Mouse (Mus musculus): ENCODE measurements around the gene Eva1c.

Eva1c gene

GRCm38 (mm10) chr16:90865652-90866051, 39.1 kb downstream of the Eva1c start:
- DNase-seq (ENCODE audit: low read depth, low spot score): no peak

GRCm38 (mm10) chr16:90868129-90868528, 41.6 kb downstream of the Eva1c start:
- no peak for DNase-seq (ENCODE audit: low read depth, low spot score)

DNA sequence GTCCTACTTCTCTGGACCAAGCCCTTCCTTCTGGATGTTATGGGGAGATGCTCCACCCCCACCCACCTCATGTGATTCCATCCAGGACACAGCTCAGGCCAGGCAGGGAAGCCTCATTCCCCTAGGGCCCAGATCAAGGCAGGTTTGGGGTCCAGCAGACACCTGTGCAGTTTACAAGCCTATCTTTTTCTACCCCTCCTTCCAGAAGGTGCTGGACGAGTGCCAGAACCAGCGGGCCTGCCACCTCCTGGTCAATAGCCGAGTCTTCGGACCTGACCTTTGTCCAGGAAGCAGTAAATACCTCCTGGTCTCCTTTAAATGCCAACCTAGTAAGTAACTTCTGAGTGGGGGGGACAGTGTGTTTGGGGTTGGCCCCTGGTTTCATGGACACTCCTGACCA, 42.8 kb downstream of the Eva1c start:
- DNase-seq (ENCODE audit: low read depth, low spot score): no peak

DNA sequence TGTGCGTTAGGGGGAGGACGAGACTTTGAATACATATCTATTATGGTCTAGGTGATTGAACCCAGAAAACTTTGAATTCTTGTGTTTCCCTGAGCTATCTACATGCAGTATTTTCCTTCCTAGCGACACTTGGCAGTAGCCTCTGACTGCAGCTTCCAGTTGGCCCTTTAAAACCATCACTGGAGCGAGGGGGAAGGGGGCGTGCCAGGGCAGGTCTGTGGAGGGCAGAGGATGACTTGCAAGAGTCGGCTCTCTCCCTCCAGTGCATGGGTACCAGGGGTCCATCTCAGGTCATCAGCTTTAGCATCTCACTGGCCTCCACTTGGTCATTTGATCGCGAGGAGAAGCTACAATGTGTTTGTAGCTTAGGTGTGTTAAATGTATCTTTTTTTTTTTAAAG, 46.4 kb downstream of the Eva1c start:
- DNase-seq (ENCODE audit: low read depth, low spot score): no peak

DNA sequence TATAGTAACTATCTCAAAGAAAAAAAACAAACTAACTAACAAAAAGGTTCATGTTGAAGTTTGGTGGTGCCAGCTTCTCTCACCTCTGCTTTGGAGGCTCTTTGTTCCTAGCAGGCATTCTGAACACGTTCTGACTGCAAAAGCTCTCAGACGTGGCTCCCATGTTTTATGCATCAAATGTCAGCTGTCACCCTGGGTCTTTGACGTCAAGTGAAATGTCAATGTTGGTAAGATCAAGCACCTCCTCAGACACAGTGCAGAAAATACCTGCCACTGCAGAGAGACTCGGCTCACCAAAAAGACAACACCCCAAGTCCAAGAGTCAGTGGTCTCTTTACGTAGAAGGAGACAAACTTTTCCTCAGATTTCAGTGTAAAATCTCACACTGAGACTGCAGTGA, 48.0 kb downstream of the Eva1c start:
- no peak for DNase-seq (ENCODE audit: low read depth, low spot score)

- no peak for DNase-seq (ENCODE audit: low read depth, low spot score)
Observed at GRCm38 (mm10) chr16:90878135-90878860, 51.8 kb downstream of the Eva1c start.

- no peak for DNase-seq (ENCODE audit: low read depth, low spot score)
Observed at GRCm38 (mm10) chr16:90882501-90882977, 56.0 kb downstream of the Eva1c start.

DNA sequence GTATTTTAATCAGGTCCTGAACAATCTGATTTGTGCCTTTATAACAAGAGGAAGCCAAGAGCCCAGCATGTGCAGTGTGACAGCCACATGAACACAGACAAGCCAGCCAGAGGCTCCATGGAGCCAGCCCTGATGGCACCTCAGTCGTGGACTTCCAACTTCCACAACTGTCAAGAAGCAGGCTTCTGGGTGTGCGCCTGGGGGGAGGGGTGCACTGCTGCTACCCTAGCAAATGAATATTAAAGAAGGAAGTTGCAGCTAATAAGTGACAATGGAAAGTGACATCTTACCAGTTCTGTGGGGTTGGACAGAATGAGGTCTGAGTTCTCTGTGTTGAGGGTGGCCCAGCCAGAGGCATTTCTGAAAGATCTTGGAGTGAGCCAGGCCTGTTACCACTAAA, 58.8 kb downstream of the Eva1c start:
- DNase-seq (ENCODE audit: low read depth, low spot score): no peak

- no peak for DNase-seq (ENCODE audit: low read depth, low spot score)
Observed at GRCm38 (mm10) chr16:90885781-90886565, 59.5 kb downstream of the Eva1c start.

DNA sequence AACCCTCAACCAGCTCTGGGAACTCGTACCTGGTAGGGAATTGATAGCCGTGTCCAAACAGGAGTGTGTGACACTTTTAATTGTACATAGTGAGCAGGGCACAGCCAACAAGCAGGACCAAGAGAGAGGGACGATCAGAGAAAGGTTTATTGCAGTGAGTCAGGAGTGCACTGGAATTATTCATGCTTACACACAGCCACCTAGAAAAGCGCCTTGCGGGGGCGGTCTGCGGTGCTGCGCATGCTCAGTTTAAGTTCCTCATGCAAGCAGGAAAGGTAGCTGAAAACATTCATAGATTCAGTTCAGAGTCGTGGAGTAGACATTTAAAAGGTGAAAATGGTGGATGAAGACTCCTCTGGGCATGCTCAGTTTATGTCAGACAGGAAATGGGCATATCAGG, 64.2 kb downstream of the Eva1c start:
- DNase-seq (ENCODE audit: low read depth, low spot score): no peak

DNA sequence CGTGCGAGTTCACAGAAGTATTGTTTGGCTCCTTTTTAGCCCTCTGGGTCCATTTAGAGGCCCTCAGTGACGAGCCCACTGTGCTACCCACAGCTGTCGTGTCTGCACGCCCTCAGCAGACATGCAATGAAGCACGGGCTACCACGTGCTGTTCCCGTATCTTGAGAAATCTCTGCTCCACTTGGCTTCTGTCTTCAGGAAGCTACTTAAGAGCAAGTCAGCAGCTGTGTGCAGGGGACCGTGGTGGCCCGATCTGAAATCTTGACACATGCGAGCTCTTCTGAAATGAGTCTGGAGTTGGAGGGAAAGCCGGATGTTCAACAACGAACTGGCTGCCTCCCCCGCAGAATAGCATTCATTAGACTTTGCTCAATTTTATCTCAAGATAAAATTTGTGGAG, 65.1 kb downstream of the Eva1c start:
- DNase-seq (ENCODE audit: low read depth, low spot score): no peak

DNA sequence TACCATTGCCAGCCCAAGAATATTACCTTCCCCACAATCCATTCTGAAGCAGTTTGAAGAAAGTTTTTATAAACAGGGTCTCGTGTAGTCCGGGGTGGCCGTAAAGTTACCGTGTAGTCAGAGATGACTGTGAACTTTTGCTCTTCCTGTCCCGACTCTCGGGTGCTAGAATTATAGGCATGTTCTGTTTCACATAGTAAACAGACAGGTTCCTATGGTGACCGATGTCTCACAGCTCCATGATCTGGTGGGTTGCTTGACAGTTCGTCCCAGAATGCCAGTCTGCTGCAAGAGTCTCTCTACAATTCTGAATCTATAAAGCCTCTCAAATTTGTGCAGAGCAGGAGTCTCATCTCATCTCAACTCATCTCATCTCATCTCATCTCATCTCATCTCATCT, 65.6 kb downstream of the Eva1c start:
- DNase-seq (ENCODE audit: low read depth, low spot score): no peak

DNA sequence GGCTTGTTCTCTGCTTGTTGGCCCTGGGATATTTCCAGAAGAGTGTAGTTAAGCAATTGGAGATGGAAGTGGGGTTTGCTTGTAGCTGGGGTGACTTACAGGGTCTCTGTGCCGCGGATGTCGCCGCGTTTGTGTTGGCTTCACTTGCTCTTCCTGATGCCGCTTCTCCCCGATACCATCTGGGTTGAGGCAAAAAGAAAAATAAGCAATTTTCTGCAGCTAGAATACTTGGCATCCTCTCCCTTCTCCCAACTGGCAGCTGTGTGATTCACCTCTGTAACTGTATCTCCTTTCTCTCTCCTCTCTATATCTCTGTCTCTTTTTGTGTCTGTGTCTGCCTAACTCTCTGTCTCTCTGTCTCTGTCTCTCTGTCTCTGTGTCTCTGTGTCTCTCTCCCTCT, 66.5 kb downstream of the Eva1c start:
- no peak for DNase-seq (ENCODE audit: low read depth, low spot score)

- no peak for DNase-seq (ENCODE audit: low read depth, low spot score)
Observed at GRCm38 (mm10) chr16:90893792-90894191, 67.3 kb downstream of the Eva1c start.

DNA sequence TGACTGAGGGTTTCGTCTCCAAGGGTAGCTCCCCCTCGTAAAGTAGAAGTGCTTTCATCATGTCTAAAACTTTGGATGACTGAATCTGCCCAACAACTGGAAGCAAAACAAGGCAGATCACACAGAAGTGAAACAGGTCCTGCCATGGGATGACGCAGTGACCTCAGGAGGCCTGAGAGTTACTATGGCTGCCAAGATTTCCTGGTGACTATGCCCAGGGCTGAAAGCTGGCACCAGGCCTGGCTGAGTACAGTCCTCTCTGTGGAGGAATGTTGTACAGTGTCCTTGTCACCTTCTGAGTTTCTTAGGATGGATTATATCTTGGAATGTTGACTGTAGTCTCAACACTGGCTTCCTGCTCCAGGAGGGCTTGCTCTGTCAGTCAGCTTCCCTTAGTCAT, 71.1 kb downstream of the Eva1c start:
- no peak for DNase-seq (ENCODE audit: low read depth, low spot score)

GRCm38 (mm10) chr16:90899498-90899897, 73.0 kb downstream of the Eva1c start:
- no peak for DNase-seq (ENCODE audit: low read depth, low spot score)

GRCm38 (mm10) chr16:90901364-90901763, 74.8 kb downstream of the Eva1c start:
- no peak for DNase-seq (ENCODE audit: low read depth, low spot score)

DNA sequence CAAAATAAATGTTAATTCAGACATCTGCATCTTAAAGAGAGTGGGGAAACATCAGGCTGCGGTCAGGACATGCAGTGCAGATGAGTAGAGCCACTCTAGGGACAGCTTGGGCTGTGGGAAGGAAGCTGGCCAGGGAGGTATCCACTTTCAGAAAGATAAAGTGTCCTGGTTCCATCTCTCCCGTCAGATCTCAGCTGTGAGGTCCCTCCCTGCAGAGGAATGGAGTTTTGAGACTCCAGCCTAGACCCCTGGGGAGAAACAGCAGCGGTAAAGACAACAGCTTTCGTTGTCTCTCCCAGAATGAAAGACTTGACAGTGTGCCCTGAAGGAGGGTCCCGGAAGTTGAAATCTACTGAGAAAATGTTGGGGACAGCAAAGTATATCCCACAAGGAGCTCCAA, 76.8 kb downstream of the Eva1c start:
- DNase-seq (ENCODE audit: low read depth, low spot score): no peak

GRCm38 (mm10) chr16:90907250-90907649, 80.7 kb downstream of the Eva1c start:
- no peak for DNase-seq (ENCODE audit: low read depth, low spot score)

DNA sequence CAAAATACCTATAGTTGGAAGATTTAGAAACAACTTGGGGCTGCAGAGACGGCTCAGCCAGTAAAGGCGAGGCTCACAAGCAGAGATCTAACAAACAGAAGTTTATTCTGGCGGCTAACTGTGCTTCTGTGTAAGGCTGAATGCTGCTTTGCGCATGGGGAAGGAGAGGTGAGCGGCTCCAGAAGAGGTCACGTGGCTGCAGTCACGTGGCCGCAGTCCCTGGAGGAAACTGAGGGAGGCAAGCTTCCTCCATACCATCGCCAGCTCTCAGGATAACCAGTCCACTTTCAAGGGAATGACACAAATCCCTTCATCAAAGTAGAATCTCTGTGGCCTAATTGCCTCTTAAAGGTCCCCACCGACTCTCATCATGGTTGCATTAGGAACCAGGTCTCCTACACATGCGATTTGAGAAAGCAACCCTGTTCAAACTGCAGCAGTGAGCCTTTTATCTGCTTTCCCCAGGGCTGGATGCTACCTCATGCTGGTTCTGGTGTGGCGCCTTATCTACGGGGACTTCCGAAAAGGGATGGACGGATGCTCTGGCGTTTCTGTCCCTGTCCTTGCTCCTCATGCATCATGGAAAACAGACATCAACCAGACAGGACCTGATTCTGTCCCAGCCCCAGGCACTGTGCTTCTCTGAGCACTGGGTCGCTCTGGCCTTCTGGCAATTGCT, 84.5 kb downstream of the Eva1c start:
- no peak for DNase-seq (ENCODE audit: low read depth, low spot score)

DNA sequence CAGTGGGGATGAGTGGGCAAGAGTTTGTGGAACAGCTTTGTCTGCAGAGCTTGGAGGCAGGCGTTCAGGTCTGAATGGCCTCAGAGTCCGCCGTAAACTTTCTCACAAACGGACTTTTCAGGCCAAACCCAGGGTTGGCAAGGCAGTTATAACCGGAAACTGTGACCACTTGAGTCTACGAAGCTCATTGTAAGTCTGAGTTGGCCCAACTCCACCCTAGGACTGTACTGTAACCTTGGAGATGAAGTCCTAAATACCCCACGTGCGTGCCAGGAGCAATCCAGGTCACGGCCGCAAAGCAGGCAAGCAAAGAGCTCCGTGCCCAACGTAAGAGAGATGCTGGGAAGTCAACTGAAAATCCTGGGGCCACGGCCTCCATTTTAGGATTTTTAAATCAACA, 85.2 kb downstream of the Eva1c start:
- DNase-seq (ENCODE audit: low read depth, low spot score): no peak

GRCm38 (mm10) chr16:90916040-90916481, 89.5 kb downstream of the Eva1c start:
- no peak for DNase-seq (ENCODE audit: low read depth, low spot score)

All from brain, embryonic 18.5 days (tissue).